Mouse (Mus musculus) layer of hippocampus, adult 8-10 months (tissue): ENCODE measurements around the gene H2-D1. TPM values are rescaled to one million over a fixed set of nuclear protein-coding genes. Genes with fewer than 3 reads are reported as not detected.
"Not testable (repeated sequence)": the region's sequence is repeated elsewhere in the genome, so short reads cannot be mapped to it uniquely, and the experiment has no call there.

Experiments
- DNase-seq, 2 experiments: peaks; one replicate each; pipeline ENCODE4 v3.0.0; 2022; ENCODE audit warnings: low spot score in 2 of 2
- total RNA-seq, 4 experiments: library from RNA; stranded (reverse); gene quantifications; 2 replicates each; pipeline ENCODE4 v1.2.4; 2022

Gene H2-D1
- total RNA-seq, 4 experiments from 2014 or later, result 23.2 to 135 (median 64.4) TPM

DNA sequence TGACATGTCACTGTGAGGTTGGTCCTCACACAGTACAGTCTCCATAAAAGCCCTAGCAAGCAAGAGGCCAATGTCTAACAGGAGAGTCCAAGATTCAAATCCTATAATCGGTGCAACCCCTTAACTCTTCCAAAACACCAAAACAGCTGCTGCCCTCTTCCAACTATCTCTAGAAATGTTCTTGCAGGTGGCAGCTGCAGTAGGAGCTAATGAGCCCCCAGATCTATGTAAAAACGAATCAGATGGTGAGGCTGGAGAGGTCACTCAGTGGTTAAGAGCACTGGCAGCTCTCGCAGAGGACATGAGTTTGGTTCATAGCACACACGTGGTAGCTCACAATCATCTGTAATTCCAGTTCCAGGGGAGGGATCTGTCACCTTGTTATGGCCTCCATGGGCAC lies 6.8 kb upstream of the H2-D1 start:
- no peak for DNase-seq

GRCm38 (mm10) chr17:35257378-35257777 lies 5.2 kb upstream of the H2-D1 start:
- DNase-seq, result no peak

DNA sequence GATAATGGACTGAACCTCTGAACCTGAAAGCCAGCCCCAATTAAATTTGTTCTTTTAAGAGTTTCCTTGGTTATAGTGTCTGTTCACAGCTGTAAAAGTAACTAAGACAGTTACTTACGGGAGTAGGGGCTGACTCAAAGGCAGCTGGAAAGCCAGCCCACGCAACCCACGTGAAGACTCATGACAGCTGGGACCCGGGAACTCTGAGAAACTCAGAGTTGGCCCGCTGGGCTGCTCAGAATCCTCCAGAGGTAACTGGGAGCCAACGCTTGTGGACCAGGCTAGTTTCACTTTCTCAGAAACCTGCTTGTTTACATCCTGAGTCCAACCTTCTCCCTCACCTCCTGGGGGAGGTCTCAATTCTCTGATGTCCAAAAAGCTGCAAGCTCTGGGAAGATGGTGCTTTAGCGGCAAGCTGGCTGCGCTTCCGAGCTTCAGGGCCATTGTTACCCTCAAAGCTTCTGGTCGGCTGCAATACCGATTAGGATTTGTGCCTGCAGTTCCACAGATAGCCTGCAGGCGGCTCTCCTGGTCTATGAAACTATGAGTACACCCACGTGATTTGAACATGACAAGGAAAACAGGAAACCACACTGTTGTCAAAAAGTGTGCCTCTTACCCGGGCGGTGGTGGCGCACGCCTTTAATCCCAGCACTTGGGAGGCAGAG lies 4.6 kb upstream of the H2-D1 start:
- DNase-seq, result peak; percentile 91 to 98

- no peak for DNase-seq
Observed at GRCm38 (mm10) chr17:35258492-35259478, 3.7 kb upstream of the H2-D1 start.

DNA sequence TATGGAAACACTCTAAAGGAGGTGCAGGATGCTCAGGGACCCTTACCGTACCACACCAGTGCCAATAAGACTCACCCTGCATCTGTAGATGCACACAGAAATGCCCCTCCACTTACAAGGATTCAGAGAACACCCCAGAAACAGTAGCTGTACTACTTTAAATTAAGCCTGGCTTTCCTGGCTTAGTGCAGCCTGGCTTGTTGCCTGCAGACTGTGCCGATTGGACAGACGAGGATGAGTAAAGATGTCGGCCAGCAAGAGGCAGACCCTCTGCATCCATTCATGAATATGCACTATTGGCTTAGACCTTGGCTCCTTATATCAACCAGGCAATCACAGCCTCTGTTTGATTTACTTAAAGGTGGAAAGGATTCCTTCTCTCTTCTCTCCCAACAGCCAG lies 2.9 kb upstream of the H2-D1 start:
- no peak for DNase-seq

DNA sequence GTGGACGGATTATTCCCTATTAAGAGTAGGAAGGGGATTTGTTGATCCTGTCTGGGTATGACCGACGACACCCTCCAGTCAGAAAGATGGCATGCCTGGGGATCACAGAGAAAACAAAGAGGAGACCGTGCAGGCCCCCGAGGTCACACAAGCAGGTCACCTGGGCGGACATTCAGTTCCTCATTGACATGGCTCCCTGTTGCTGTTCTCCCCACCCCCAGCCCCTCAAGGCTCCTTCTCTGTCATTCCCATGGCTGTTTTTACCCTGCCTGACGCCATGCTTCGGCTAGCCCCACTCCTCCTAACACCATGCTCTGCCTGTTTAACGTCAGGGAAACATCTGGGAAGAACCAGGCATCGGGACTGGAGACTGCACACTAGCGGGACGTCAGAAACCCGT lies 879 bp upstream of the H2-D1 start:
- DNase-seq, result no peak

- DNase-seq, result no peak
Observed at GRCm38 (mm10) chr17:35263523-35263883, 973 bp downstream of the H2-D1 start.

DNA sequence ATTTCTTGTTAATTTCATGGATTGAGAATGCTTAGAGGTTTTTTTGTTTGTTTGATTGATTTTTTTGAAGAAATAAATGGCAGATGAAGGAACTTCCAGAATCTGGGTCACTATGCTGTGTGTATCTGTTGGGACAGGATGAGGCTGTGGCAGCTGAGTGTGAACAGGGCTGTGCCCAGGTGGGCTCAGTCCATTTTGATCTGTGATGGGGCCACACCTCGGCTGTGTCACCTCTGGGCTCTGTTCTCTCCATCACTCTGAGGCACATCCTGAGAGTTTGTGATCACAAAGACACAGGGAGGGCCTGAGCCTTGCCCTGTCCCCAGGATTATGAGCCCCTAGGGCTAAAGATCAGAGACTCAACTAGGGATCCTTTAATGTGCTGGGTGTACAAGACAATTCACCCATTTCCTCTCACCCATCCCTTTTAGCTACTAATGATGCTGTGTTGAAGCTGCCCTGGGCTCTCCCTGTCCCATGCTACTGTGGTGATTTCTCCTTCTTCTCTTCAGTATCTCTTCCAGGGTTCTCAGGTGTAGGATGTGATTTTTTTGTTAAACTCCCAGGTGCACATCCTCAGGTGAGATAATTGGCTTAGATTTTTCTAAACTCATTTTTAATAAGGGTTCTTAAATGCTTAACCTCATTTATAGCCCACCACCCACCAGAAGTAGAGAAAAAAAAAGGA lies 5.0 kb downstream of the H2-D1 start:
- DNase-seq, result no peak

DNA sequence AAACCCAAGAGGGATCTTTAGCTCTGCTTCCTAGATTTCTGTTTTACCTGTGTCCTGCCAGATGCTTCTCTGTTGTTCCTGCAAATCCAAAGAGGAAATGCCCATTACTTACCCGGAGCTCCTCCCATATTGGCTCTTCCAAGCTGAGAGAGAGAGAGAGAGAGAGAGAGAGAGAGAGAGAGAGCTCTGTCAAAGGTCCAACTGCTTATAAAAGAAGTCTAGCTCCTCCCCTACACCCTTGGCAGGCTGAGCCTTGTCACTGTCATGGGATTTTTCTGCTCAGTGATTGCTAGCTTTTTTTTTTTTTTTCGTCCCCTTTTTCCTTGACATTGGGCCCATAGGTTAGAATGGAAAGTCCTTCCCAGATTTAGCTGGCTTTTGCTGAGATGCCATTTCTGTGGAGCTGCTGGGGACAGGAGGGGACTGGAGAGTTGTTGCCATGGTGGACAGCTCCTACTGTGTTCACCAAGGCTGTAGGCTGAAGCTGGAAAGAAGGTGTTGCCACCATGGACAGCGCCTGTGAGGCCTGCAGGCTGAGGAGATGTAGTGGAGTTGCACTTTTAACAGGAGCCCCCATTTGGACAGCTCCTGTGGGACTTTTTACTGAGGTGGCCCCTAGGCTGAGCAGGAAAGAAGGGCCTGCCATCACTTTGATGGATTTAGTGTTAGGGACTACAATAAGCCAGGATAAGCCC lies 7.3 kb downstream of the H2-D1 start:
- DNase-seq, result no peak

- no peak for DNase-seq
Observed at GRCm38 (mm10) chr17:35272249-35272648, 9.7 kb downstream of the H2-D1 start.

DNA sequence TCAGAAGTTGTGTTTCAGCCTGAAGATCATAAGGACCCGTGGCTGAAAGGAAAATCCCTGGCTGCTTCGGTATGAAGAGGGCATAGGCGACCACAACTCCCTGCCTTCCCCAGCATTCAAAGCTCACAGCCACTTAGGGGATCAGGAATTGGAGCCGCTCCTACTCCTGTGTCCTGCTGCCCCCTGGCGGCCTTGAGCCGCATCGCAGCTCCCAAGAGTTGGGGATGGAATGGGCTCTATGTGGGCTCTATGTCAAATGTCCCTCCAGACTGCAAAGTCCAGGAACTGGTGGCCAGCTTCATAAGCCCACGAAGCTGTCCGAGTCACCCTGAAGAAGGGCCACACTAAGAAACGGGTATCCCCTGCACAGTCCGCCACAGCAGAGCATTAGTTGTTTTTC lies 12.2 kb downstream of the H2-D1 start:
- DNase-seq, result peak in 1 of 2 experiments; percentile 87

GRCm38 (mm10) chr17:35276304-35276864 lies 13.9 kb downstream of the H2-D1 start:
- DNase-seq, result no peak

- DNase-seq, result no peak
Observed at GRCm38 (mm10) chr17:35278049-35278448, 15.5 kb downstream of the H2-D1 start.

DNA sequence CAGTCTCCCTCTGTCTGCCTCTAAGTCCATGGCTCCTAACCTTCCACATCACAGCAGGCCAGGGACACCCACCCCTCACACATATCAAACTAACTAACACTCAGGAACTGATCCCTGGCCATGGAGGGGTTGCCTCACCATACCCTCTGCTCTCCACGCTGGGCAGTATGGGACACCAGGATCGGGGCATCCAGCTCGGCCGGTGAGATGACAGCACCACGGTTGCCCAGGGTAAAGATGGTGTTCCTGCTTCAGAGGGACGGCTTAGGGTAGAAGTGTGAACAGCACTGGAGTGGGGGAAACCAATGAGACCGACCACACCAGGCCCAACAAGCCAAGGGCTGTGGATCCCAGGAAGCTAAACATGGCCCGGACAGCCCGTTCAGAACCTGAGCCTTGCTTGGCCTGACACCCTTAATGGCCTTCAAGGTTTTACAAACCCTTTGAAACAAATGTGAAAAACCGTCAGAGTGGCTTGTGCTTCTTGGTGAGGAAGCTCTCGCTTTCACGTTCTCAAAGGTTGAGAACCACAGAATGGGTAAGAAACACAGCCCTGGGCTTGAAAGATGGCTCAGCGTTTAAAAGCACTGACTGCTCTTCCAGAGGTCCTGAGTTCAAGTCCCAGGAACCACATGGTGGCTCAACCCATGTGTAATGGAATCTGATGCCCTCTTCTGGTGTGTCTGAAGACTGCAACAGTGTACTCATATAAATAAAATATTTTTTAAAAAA lies 16.6 kb downstream of the H2-D1 start:
- DNase-seq, result no peak

DNA sequence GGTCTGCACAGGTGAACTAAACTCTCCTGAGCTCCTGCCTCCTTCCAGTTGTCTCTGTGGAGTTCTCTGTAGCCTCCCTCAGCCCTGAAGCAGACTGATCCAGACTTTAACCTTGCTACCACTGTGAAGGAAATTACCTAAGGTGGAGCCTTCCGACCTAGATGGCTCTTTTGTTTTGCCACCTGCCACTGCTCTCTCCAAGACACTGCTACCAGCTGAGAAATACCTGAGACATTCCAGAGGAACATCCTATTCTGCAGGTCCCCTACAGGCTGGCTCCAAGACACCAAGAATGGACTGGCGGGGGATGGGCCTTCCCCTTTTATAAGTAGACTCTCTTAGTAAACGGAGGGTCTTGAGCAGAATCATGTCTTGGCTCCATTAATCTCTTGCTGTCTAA lies 17.7 kb downstream of the H2-D1 start:
- DNase-seq, result no peak

- DNase-seq, result no peak
Observed at GRCm38 (mm10) chr17:35285431-35285830, 22.9 kb downstream of the H2-D1 start.

- DNase-seq, result peak in 1 of 2 experiments; percentile 34
Observed at GRCm38 (mm10) chr17:35295796-35296195, 33.3 kb downstream of the H2-D1 start.

DNA sequence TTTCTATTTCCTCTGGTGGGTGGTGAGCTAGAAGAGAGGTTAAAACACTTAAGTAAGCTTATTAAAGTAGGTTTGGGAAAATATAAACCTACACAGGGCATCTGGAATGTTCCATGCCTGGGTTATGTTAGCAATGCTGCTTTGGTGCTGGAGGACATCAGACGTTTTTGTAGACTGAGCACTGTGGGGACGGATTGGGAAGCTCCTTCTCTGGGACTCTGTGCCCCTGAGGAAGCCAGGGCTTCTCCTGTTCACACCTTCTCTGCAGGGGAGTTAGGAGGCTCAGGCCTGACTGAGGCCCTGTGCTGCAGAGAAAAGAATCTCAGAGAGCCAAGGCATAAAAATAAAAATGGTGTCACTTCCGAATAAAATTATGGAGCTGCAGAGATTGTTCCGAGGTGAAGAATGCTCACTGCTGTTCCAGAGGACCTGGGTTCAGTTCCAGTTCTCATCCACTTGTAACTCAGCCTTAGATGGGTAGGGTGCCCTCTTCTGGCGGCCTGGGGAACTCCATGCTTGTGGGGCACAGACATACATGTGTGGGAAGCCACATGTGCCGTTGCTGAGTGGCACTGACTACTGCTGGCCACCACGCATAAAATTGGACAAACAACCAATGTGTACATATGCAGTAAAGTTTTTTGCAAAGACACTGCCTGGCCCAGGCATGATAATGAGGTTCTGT lies 37.9 kb downstream of the H2-D1 start:
- not testable (repeated sequence) for DNase-seq

GRCm38 (mm10) chr17:35301645-35302258 lies 39.2 kb downstream of the H2-D1 start:
- DNase-seq, result peak; percentile 62 to 87
